Mouse (Mus musculus) heart, postnatal 0 days (tissue): ENCODE measurements at regions not wholly inside any gene's neighbourhood (a gene's known extent, or its start where the extent isn't known, plus 50 kb on each side); places are given as distances from the start of the nearest gene placed in this dataset.

Experiments
- ATAC-seq: fragments of 200-750 bp; cut with Nextera tagmentation; 2 replicates; pipeline ENCODE4 v1.8.0; 2017; ENCODE audit warnings: low read depth, moderate number of reproducible peaks, moderate library complexity; ENCODE audit not compliant: insufficient read depth
- DNase-seq: peaks from one replicate; pipeline ENCODE4 v3.0.0-alpha.2; 2016; ENCODE audit warnings: low spot score
- H3K27ac ChIP-seq: fragments of 300-500 bp; sonication (generic); 2 replicates; pipeline ENCODE4 v1.5.1; 2014; ENCODE audit warnings: low read depth, mild to moderate bottlenecking
- H3K27me3 ChIP-seq: fragments of 300-500 bp; sonication (generic); 2 replicates; pipeline ENCODE4 v1.6.1; 2014; ENCODE audit warnings: low read length, mixed read lengths; ENCODE audit not compliant: control insufficient read depth, insufficient read depth
- H3K36me3 ChIP-seq: fragments of 300-500 bp; sonication (generic); replicated peaks from 2 replicates; pipeline ENCODE4 v1.6.1; 2014; ENCODE audit warnings: low read length, mixed read lengths; ENCODE audit not compliant: control insufficient read depth, insufficient read depth
- H3K4me1 ChIP-seq: fragments of 300-500 bp; sonication (generic); 2 replicates; pipeline ENCODE4 v1.6.1; 2014; ENCODE audit warnings: antibody characterized with exemption; ENCODE audit not compliant: control insufficient read depth, insufficient read depth
- H3K4me2 ChIP-seq: fragments of 300-500 bp; sonication (generic); 2 replicates; pipeline ENCODE4 v1.6.1; 2014; ENCODE audit warnings: low read depth, mild to moderate bottlenecking, low read length, moderate library complexity
- H3K4me3 ChIP-seq: fragments of 300-500 bp; sonication (generic); 2 replicates; pipeline ENCODE4 v1.5.1; 2014; ENCODE audit warnings: low read depth, low read length
- H3K9ac ChIP-seq: fragments of 300-500 bp; sonication (generic); replicated peaks from 2 replicates; pipeline ENCODE4 v1.6.1; 2014; ENCODE audit warnings: low read depth, low read length, mixed read lengths
- H3K9me3 ChIP-seq: fragments of 300-500 bp; sonication (generic); replicated peaks from 2 replicates; pipeline ENCODE4 v1.6.1; 2016; ENCODE audit warnings: low read length; ENCODE audit not compliant: control insufficient read depth
- CTCF ChIP-seq: IDR thresholded peaks from 2 replicates; pipeline ENCODE4 v1.5.1; 2016; ENCODE audit warnings: antibody characterized with exemption, control low read depth, low read depth
- EP300 ChIP-seq: IDR thresholded peaks from 2 replicates; pipeline ENCODE4 v1.6.1; 2016; ENCODE audit warnings: antibody characterized with exemption, low read depth
- WGBS: fragments of 180-500 bp; shearing (Covaris S2); extraction: QIAGEN DNeasy Blood & Tissue Kit; methylation state at CpG from one replicate; pipeline ENCODE4 v1.1.7; 2014; 5-methylcytosine and 5-hydroxymethylcytosine counted together

DNA sequence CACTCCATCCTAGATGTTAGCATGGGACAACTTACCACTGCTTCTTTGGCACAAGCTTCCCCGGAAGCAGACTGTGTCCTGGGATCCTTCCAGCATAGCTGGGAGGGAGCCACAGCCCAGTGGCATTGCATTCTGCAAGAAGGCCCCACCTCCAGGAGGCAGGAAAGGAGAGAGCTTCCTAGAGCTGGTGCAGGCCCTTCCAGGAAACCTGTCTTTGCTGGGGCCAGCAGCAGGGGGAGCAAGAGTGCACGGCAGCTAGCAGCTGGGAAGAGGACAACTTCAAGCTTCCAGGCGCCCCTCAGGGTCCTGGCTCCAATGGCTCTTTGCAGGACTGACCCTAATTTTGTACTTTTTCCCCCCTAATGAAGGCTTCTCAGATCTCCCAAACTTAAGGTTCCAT, 115.4 kb upstream of the Sorcs3 start:
- ATAC-seq (no peak), DNase-seq (peak; percentile 15)
- no peaks in the 10 kb centered on the region for H3K36me3 ChIP-seq
- H3K9ac ChIP-seq, result no peak overlapping the region
- TF ChIP-seq CTCF (peak; percentile 44), EP300 (no peak)
- H3K27me3 ChIP-seq, result no peaks in the 10 kb centered on the region
- WGBS, result 21% methylated on average over 3 of the region's 3 CpGs
- no peak overlapping the region for H3K4me3 ChIP-seq
- no peaks in the 10 kb centered on the region for H3K4me1 ChIP-seq
- H3K4me2 ChIP-seq, result no peak overlapping the region
- H3K9me3 ChIP-seq, result no peaks in the 10 kb centered on the region
- no peak overlapping the region for H3K27ac ChIP-seq

DNA sequence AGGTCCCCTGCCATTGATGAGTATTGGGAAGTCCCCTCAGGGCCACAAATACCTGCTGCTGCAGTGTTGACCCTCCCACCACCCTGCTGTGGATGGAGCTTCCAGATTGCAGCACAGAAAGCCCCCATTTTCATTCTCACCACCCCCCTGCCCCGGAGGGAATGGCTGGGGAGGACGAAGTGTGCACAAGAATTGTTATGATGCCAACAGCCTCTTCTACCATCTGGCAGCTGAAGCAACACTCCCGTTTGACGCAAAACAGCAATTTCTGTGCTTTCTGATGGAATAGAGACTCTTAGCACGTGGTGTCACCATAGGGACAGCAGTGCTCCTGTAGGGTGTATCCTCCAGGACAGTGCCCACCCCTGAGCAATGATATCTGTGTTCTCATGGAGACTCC, 108.5 kb upstream of the Sorcs3 start:
- DNase-seq (no peak), ATAC-seq (no peak)
- 65% methylated on average over 5 of the region's 5 CpGs for WGBS
- Histone ChIP-seq H3K9ac (no peak overlapping the region), H3K4me2 (no peak overlapping the region), H3K27me3 (no peaks in the 10 kb centered on the region), H3K36me3 (no peaks in the 10 kb centered on the region), H3K4me3 (no peak overlapping the region), H3K9me3 (no peaks in the 10 kb centered on the region), H3K4me1 (no peaks in the 10 kb centered on the region), H3K27ac (no peak overlapping the region)
- no peak for TF ChIP-seq CTCF
- no peak for TF ChIP-seq EP300

DNA sequence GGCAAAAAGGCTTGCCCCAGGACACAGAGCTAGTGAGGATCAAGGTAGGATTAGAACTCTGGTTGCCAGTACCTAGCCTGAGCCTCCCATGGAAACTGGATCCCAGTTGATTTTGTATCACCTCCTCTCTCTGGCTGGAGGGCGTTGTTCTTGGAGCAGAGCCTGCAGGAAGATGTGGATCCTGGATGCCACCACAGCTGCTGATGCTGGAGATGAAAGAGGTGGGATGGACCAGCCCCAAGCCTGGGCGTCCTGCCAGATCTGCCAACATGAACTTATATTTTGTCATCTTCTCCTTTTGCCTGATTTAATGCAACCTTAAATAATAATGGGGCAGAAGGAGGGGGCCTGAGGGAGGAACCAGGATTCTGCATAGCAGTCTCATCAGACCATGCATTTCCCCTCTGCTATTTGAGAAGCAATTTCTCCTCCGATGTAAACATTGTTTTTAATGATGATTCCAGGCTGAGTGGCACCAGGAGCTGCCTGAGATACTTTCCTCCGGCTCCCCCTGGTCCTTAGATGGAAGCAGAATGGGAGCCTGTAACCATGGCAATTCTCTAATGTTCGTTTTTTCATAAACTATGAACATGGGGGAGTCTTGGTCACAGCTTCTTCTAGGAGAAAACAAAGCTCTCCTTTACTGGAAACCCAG, 107.8 kb upstream of the Sorcs3 start:
- DNase-seq, result no peak
- no peak overlapping the region for H3K4me2 ChIP-seq
- H3K9ac ChIP-seq, result no peak overlapping the region
- 67% methylated on average over 5 of the region's 5 CpGs for WGBS
- H3K4me3 ChIP-seq, result no peak overlapping the region
- H3K27me3 ChIP-seq, result no peaks in the 10 kb centered on the region
- H3K36me3 ChIP-seq, result no peaks in the 10 kb centered on the region
- no peaks in the 10 kb centered on the region for H3K9me3 ChIP-seq
- no peaks in the 10 kb centered on the region for H3K4me1 ChIP-seq
- no peak overlapping the region for H3K27ac ChIP-seq
- no peak for ATAC-seq
- TF ChIP-seq EP300, result no peak
- no peak for TF ChIP-seq CTCF

DNA sequence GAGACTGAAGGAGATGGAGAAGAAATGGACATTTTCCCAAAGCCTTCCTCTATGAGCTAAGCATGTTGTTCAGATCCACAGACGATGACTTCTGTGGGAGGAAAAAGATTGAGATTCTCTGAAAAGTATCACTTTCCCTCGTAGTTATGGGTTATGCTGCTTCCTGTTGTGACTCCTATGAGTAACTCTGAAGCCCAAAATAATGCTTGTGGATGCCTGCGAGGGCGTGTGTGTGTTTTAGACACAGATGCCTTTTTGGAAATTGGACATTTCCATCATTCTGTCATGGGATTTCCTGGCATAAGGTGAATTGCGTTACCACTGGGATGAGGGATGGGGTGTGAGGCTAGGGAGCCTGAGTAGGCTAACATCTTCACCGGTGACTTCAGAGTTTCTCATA, 104.8 kb upstream of the Sorcs3 start:
- no peak overlapping the region for H3K4me2 ChIP-seq
- no peak for TF ChIP-seq CTCF
- no peak for TF ChIP-seq EP300
- no peak overlapping the region for H3K27ac ChIP-seq
- no peaks in the 10 kb centered on the region for H3K9me3 ChIP-seq
- no peaks in the 10 kb centered on the region for H3K4me1 ChIP-seq
- WGBS, result 71% methylated on average over 6 of the region's 6 CpGs
- ATAC-seq (no peak), DNase-seq (no peak)
- no peaks in the 10 kb centered on the region for H3K27me3 ChIP-seq
- no peak overlapping the region for H3K4me3 ChIP-seq
- H3K9ac ChIP-seq, result no peak overlapping the region
- H3K36me3 ChIP-seq, result no peaks in the 10 kb centered on the region

DNA sequence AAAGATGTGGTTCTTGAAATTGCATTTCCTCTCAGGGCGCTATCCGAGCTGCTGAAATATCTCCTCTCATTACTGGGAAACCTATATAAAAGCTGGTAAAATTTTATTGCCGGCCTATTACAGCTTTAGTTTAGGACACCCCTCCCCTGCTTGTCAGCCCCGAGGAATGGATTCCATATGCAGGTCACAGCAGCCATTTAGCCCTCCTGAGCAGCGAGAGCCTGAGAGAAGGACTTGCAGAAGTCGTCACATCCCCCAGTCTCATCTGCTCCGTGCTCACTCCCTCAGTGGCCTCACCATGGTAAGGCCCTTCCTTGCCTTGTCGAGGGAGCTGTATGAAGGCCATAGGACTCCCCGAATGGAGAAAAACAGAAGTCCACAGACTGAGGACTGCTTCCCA, 90.7 kb upstream of the Sorcs3 start:
- H3K36me3 ChIP-seq, result no peaks in the 10 kb centered on the region
- no peaks in the 10 kb centered on the region for H3K4me1 ChIP-seq
- H3K27ac ChIP-seq, result no peak overlapping the region
- no peaks in the 10 kb centered on the region for H3K9me3 ChIP-seq
- H3K4me2 ChIP-seq, result no peak overlapping the region
- DNase-seq (no peak), ATAC-seq (no peak)
- no peak overlapping the region for H3K9ac ChIP-seq
- 52% methylated on average over 9 of the region's 9 CpGs for WGBS
- TF ChIP-seq EP300, result no peak
- TF ChIP-seq CTCF, result no peak
- H3K4me3 ChIP-seq, result no peak overlapping the region
- peaks cover 7% of the 10 kb centered on the region; the same call in 1 of the 2 replicates for H3K27me3 ChIP-seq

DNA sequence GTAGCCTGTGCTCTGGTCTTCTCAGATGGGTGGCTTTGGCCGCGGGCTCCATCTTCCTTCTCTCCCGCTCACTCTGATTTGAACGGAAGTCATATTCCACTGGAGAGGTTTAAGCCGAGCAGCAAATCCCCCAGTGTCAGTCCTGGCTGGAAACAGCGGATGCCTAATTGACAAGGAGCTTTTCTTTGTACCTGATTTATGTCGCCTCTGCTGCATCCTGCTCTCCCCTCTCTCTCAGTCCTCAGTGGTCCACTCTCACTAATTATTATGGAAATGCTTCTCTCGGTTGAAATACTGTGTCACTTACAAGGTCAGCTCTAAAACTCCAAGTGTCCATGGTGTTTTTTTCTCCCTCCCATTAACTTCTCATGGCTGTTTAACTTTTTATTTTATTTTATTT, 90.1 kb upstream of the Sorcs3 start:
- no peak overlapping the region for H3K4me3 ChIP-seq
- H3K4me2 ChIP-seq, result no peak overlapping the region
- H3K27ac ChIP-seq, result no peak overlapping the region
- TF ChIP-seq EP300 (no peak), CTCF (no peak)
- ATAC-seq (no peak), DNase-seq (no peak)
- H3K9ac ChIP-seq, result no peak overlapping the region
- H3K27me3 ChIP-seq, result peaks cover 7% of the 10 kb centered on the region; the same call in 1 of the 2 replicates
- H3K9me3 ChIP-seq, result no peaks in the 10 kb centered on the region
- WGBS, result 74% methylated on average over 8 of the region's 8 CpGs
- H3K4me1 ChIP-seq, result no peaks in the 10 kb centered on the region
- H3K36me3 ChIP-seq, result no peaks in the 10 kb centered on the region
